Mouse (Mus musculus) heart, postnatal 4 days (tissue): ENCODE results near the gene Snx14. TPM values are rescaled to one million over a fixed set of nuclear protein-coding genes. Genes with fewer than 3 reads are reported as not detected.
"Not testable (repeated sequence)": the region's sequence is repeated elsewhere in the genome, so short reads cannot be mapped to it uniquely, and the experiment has no call there.

Experiments
- DNase-seq: peaks from one replicate; pipeline ENCODE4 v3.0.0; 2021
- total RNA-seq, 2 experiments: library from RNA; stranded (reverse); gene quantifications; 2 replicates each; pipeline ENCODE4 v1.2.3; 2021

Snx14 gene
- total RNA-seq, result 10 to 100 TPM; 27.2 to 29.0 TPM

DNA sequence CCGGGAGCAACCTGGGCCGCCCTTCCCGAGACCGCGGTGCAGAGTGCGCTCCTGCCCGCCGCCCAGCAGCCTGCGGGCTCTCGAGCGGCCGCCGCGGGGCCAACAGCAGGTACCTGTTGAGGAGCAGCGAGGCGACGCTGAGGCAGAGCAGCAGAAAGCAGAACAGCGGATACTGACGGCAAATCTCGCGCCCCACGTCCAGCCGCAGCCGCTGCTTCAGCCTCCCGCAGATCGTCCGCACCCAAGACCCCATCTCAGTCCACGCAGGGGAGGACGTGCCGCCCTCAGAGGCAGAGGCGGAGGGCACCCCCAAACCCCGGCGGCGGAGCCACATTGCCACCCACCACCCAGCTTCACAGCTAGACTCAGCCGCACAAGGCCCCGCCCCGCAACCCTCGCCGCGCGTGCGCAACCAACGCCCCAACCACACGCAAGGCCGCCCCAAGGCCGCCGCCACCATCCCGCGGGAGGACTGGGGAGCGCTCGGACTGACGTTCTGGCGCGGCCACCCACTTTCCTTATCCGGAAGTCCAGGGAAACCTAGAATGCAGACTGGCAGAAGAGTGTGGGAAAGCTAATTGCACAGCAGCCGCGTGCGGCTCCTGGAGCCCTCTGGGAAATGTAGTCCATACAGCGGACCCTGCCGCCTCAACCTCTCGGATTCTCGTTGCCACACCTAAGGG lies at the start of gene Snx14:
Gene Snx14, minus strand, starts transcription at position 404 of the 683 bp plus-strand sequence.
- DNase-seq, result peak; percentile 98

DNA sequence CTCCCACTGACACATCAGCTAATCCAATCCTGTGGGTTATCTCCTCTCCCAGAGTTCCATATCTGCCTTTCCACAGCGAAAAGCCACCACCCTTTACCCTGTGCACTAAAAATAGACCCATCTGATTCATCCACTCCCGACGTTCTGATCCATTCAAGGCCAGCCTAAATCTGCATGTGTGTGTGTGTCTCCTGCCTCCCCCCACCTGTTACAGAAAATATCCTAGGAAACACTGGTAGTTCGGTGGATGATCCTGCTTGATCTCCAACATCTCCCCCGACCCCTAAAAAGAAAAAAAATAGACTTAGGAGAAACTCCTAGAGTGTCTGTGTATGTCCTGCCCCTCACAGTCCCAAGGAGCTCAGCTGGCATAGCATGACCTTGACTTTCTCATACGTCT lies 45.8 kb upstream of the Snx14 start:
- peak; percentile 11 for DNase-seq

DNA sequence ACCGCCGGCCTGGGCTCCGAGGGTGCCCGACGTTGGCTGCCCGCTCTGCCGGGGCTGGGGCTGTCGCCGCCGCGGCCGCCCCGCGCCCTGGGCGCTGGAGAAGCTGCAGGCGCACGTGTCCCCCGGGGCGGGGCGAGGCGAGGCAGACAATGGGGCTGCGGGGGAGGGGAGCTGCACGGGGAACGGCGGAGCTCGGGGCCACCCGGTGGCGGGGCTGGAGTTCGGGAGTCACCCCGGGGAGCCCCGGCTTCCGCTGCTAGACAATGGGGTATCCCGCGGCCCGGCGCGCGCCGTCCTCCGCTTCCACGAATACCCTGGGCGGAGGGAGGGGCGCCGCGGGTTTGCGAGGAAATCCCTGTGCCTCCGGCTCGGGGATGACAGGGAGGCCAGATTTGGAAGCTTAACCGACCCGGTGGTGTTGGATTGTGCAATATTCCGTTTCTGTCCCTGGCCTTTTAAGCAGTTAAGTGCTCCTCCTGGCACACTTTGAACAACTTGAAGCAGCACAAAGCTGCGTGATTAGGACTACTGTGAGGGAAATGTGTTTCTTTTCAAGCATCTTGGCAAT lies 44.2 kb upstream of the Snx14 start:
- DNase-seq, result peak; percentile 93

GRCm38 (mm10) chr9:88482230-88482828 lies 43.6 kb upstream of the Snx14 start, which contains the start of gene Syncrip:
Syncrip (minus strand) TSS chr9:88482574.
- DNase-seq, result peak; percentile 96

DNA sequence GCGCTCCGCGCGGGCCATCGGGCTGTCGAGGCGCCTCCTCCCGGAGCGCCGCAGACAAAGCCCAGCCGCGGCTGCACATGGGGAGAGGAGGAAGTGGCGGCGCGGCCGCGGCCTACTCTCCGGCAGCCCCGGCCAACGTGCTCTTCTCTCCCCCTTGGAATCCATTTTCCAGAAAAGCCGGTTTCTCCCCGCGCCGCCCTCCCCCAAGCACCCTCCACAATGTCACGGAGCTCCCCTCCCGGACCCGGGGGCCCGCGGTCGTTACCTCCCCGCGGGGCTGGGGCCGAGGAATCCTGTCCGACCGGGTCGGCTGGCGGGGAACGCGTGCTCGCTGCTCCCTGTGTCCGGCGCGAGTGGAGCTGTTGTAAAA lies 43.0 kb upstream of the Snx14 start:
- peak; percentile 55 for DNase-seq

DNA sequence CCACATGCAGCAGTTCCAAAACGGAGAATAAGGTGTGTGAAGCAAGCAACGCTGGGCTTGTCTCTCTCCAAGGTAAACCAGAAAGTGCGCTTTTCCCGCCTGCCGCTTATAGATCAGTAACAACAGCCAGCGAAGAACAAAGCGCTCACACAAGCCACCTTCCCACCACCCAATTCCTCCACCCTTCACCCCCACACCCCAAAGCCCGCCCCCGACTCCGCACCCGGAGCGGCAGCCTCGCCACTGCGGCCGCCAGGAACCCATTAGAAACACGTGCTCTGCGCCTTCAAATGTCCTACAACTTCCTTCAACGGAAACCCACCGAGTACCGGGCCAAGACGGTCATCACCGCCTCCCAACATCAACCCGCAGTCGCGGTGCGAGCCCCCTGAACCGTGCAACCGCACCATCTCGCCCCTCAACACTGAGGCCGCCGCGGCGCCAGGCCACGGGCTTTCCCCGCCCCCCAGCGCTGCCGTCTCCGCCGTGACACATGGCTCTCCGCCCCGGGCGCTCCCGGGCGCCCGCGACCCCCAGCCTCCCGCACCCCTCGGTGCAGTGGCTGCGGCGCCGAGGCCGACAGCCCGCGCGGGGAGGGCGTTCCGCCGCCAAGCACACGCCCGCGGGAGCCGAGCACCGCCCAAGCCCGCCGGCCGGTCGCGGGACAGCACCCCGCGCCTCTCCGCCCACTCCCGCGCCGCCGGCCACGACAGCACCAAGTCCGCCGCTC lies 42.5 kb upstream of the Snx14 start:
- peak; percentile 62 for DNase-seq

DNA sequence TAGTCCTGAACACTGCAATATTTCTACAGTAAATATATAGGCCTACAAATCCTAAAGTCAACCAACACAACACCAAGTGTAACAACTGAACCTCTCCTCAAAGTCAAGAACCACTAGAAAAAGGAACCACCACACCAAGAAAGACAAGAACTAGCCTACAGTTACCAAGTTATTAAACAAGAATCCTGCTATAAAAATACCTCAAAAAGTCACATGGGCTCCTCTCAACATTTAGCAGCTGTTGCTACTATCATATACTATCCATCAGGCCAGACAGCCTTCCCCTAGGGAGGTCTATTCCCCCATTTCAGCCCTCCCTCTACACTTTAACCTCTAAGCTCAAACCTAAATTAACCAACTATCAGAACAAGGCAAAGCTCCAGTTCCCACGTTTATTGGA lies 41.4 kb upstream of the Snx14 start:
- no peak for DNase-seq

- DNase-seq, result no peak
These were observed 37.4 kb upstream of the Snx14 start for GRCm38 (mm10) chr9:88476138-88476537.

DNA sequence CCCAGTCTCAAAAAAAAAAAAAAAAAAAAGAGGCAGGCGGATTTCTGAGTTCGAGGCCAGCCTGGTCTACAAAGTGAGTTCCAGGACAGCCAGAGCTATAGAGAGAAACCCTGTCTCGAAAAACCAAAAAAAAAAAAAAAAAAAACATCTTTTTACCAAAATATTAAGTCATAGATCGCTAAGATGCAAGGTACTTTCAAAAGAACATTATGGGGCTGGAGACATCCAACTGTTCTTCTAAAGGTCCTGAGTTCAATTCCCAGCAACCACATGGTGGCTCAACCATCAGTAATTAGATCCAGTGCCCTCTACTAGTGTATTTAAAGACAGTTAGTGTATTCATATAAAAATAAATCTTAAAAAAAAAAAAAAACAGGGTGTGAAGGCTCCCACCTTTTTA lies 22.3 kb upstream of the Snx14 start:
- not testable (repeated sequence) for DNase-seq

DNA sequence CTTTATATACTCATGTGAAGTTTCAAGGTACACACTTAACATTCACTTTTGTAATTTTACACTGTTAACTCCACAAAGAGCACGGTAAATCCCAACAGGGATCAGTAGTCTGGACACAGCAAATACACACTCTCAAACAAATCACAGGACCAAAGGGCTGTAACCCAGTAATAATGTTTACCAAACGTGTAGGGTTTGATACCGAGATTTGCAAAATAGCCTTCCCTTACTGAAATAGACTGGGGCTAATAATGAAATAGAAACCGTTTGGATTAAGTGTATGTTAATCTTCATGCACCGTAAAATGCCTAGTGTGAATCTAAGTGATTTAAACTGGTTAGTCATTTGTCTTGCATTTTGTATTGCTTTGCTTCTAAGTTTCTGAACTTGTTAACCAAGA lies 1.2 kb upstream of the Snx14 start:
- no peak for DNase-seq

DNA sequence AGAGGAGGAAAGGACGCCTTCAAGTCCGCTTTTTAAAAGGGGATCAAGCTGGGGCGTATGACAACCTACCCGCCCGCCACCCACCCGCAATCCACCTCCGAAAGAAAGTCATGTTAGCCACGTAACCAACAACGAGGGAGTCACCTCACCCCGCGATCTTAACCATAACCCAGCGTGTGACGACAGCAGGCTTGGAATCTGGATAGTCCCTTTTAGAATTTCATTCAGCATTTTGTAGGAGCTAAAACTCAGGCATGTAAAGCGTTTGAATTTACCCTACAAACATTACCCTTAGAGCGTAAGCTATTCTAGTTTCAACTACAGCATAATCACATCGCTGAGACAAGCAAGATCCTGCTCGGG lies 461 bp upstream of the Snx14 start:
- no peak for DNase-seq

DNA sequence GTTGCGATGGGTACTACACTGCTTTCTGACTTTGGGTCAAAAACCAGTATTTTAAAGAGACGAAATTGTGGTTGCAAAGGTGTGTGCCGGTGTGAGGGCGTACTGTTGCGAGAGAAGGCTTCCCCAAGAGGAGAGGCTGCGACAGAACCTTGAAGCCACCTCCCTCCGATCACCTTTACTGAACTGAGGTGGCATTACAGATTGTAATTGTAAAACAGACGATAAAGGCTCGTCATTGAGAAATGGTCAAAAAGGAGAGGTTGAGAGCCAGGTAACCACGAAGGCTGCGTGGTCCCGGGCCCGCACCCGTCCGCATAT lies 562 bp downstream of the Snx14 start:
- no peak for DNase-seq

DNA sequence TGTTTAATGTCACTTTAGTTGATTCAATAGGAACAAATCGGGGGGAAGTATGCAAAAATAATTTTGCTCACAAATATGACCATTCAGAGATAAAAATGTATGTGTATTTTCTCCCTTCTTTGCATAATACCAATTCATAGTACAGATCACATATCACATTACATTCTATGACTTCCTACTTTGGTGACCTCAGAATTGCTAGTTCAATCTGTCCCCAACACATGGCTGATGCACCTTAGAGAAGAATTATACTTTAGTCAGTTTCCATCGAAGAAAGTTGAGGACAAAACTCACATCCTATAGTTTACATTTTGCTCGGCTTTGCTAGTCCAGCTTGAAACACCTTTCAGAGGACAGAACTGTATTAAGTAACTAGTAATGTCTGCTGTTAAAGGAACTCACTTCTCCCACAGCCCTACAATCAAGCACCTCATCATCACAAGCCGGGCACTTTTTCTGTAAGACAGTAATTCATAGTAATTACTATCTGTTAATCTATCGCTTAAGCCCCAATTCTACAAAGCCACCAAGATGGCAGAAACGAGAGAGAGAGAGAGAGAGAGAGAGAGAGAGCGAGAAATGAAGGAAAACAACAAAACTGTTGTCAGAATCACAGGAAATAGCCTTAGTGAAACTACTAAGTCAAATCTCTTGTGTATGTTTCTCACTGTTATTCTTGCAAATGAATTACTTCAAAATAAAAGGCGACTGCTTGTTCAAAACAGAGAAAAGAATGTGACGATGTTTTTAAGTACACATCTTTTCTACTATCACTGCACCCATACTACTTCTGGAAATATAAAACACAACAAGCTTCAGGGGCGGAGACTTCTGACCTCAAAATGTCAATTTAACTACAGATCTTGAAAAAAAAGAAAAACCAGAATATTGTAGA lies 1.2 kb downstream of the Snx14 start:
- no peak for DNase-seq

- no peak for DNase-seq
These were observed 14.4 kb downstream of the Snx14 start for GRCm38 (mm10) chr9:88424356-88424755.

- DNase-seq, result no peak
These were observed 16.3 kb downstream of the Snx14 start for GRCm38 (mm10) chr9:88422428-88422827.

DNA sequence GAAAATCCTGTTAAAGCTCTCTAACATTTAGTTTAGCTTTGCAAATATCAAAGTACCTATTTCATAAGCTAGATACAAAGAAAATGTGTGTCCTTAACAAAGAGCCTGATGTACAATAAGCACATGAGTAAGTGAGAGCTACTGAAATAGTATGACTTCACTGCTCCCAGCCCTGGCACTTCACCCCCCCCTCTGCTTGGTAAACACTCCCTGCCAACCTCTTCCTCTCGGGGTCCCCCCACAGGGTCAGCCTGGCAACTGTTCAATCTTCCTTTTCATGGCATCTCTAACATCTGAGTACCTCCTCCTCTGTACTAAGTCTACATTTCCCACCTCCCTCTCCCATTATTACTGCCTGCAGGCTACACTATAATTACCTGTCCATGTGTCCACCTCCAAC lies 22.0 kb downstream of the Snx14 start:
- DNase-seq, result no peak

DNA sequence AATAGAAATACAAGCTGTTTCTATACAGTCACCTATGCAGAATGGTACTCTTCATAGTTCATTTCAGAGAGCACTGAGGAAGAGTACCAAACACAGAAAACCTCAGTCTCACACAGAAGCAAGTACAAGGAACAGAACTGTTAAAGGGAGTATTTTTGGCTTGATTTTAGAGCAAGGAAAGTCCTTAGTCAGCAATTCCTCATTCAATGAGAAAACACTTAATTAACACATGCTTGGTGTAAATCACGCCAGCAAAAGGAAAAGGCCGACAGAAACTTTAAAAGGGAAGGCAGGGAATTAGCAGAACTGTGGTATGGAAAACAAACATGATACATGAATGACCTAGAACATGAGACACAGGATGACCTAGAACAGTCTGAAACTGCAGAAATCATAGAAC lies 28.8 kb downstream of the Snx14 start:
- no peak for DNase-seq

GRCm38 (mm10) chr9:88404515-88404914 lies 34.2 kb downstream of the Snx14 start:
- no peak for DNase-seq

GRCm38 (mm10) chr9:88404088-88404487 lies 34.7 kb downstream of the Snx14 start:
- peak; percentile 43 for DNase-seq

DNA sequence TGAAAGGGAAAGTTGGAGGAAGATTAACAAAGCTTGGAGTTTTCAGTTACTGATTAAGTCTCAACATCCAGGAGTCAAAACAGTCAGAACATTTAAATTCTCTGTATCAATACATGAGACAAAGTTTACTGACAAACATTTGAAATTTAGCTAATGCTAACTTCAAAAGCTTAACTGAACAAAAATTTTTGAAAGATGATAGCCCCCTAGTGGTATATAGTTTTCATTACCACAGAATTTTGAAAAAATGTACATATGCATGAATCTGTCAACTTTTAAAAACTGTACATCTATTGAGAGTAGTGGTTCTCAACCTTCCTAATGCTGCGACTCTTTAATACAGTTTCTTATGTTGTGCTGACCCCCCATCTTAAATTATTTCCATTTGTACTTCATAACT lies 40.3 kb downstream of the Snx14 start:
- DNase-seq, result no peak

GRCm38 (mm10) chr9:88394852-88395251 lies 43.9 kb downstream of the Snx14 start:
- DNase-seq, result no peak

GRCm38 (mm10) chr9:88388826-88389225 lies 49.9 kb downstream of the Snx14 start:
- no peak for DNase-seq

- no peak for DNase-seq
These were observed 58.2 kb downstream of the Snx14 start for GRCm38 (mm10) chr9:88380542-88380941.
